Mouse (Mus musculus) CH12.LX (cell line): ENCODE measurements around the gene Lrig1. TPM values are rescaled to one million over a fixed set of nuclear protein-coding genes. Genes with fewer than 3 reads are reported as not detected.
"Not testable (repeated sequence)": the region's sequence is repeated elsewhere in the genome, so short reads cannot be mapped to it uniquely, and the experiment has no call there.

Experiments
- DNase-seq: peaks from one replicate; pipeline ENCODE4 v3.0.0-alpha.2; 2013; ENCODE audit errors: extremely low read depth
- H3K27ac ChIP-seq: 2 replicates; pipeline ENCODE4 v1.5.1; 2012; ENCODE audit warnings: low read depth, mild to moderate bottlenecking, control low read depth, moderate library complexity; ENCODE audit not compliant: insufficient read depth
- H3K27me3 ChIP-seq: replicated peaks from 2 replicates; pipeline ENCODE3; 2012; ENCODE audit warnings: inconsistent platforms
- H3K36me3 ChIP-seq, 2 experiments: replicated peaks in 1 of 2; 2 replicates each; pipeline versions ENCODE3 to v1.6.1; 2012; ENCODE audit warnings: inconsistent platforms in 1 of 2, low read length in 1 of 2, mild to moderate bottlenecking in 1 of 2, mixed read lengths in 1 of 2, moderate library complexity in 1 of 2; ENCODE audit not compliant: control insufficient read depth in 1 of 2, insufficient read depth in 1 of 2
- H3K4me1 ChIP-seq, 2 experiments: 2 replicates each; pipeline ENCODE4 v1.6.1; 2012; ENCODE audit warnings: inconsistent platforms in 1 of 2, moderate library complexity in 1 of 2; ENCODE audit not compliant: insufficient read depth in 2 of 2, control insufficient read depth in 1 of 2
- H3K4me2 ChIP-seq: 2 replicates; pipeline ENCODE4 v1.6.1; 2012; ENCODE audit warnings: low read depth, mild to moderate bottlenecking, control low read depth; ENCODE audit not compliant: poor library complexity, insufficient read depth, severe bottlenecking
- H3K4me3 ChIP-seq, 3 experiments: fragments of 150-350 bp in 1 of 3; sonication (generic) in 1 of 3; replicated peaks in 1 of 3; 2 replicates each; pipeline versions ENCODE3 to v1.5.1; 2011 to 2012; ENCODE audit warnings: low read depth in 2 of 3, low read length in 2 of 3, mild to moderate bottlenecking in 2 of 3, moderate library complexity in 2 of 3, control low read depth in 1 of 3, improper control_type of control experiment in 1 of 3, inconsistent platforms in 1 of 3, mixed read lengths in 1 of 3; ENCODE audit not compliant: poor library complexity in 1 of 3
- H3K79me2 ChIP-seq: replicated peaks from 2 replicates; pipeline ENCODE4 v1.6.1; 2012; ENCODE audit warnings: mild to moderate bottlenecking, moderate library complexity; ENCODE audit not compliant: control insufficient read depth, poor library complexity, insufficient read depth, severe bottlenecking; ENCODE audit errors: extremely low read depth
- H3K9ac ChIP-seq: 2 replicates; pipeline ENCODE4 v1.6.1; 2012; ENCODE audit warnings: low read depth, mild to moderate bottlenecking, control low read depth, moderate library complexity; ENCODE audit not compliant: insufficient read depth
- H3K9me3 ChIP-seq: replicated peaks from 2 replicates; pipeline ENCODE3; 2012; ENCODE audit warnings: low read length, inconsistent platforms, mixed read lengths
- CHD1 ChIP-seq: IDR thresholded peaks from 2 replicates; pipeline ENCODE4 v1.6.1; 2012; ENCODE audit warnings: low read depth, low read length, improper control_type of control experiment, inconsistent platforms
- CHD2 ChIP-seq: IDR thresholded peaks from 2 replicates; pipeline ENCODE4 v1.6.1; 2011; ENCODE audit warnings: low read length, improper control_type of control experiment
- CTCF ChIP-seq, 2 experiments: IDR thresholded peaks in 1 of 2; conservative IDR thresholded peaks in 1 of 2; 2 replicates each; pipeline ENCODE4 v1.5.1; 2011 to 2012; ENCODE audit warnings: low read depth in 2 of 2, low read length in 2 of 2, improper control_type of control experiment in 1 of 2, inconsistent platforms in 1 of 2, mild to moderate bottlenecking in 1 of 2, moderate library complexity in 1 of 2
- E2F4 ChIP-seq: IDR thresholded peaks from 2 replicates; pipeline ENCODE4 v1.6.1; 2011; ENCODE audit warnings: low read depth, low read length, improper control_type of control experiment; ENCODE audit not compliant: insufficient replicate concordance
- ELF1 ChIP-seq: IDR thresholded peaks from 2 replicates; pipeline ENCODE4 v1.6.1; 2014; ENCODE audit warnings: low read depth, mild to moderate bottlenecking, inconsistent platforms, low read length, improper control_type of control experiment
- ETS1 ChIP-seq: conservative IDR thresholded peaks from 2 replicates; pipeline ENCODE4 v1.6.1; 2012; ENCODE audit warnings: low read depth, mild to moderate bottlenecking, inconsistent platforms, low read length, improper control_type of control experiment, moderate library complexity
- GABPA ChIP-seq: IDR thresholded peaks from 2 replicates; pipeline ENCODE4 v1.6.1; 2012; ENCODE audit warnings: low read depth, low read length, improper control_type of control experiment, inconsistent platforms; ENCODE audit not compliant: insufficient replicate concordance
- HCFC1 ChIP-seq: IDR thresholded peaks from 2 replicates; pipeline ENCODE4 v1.6.1; 2012; ENCODE audit warnings: low read depth, mild to moderate bottlenecking, inconsistent platforms, low read length, improper control_type of control experiment
- KAT2A ChIP-seq: IDR thresholded peaks from 2 replicates; pipeline ENCODE4 v1.6.1; 2012; ENCODE audit warnings: low read length, improper control_type of control experiment, inconsistent platforms; ENCODE audit not compliant: insufficient replicate concordance
- MEF2A ChIP-seq: IDR thresholded peaks from 2 replicates; pipeline ENCODE4 v1.6.1; 2014; ENCODE audit warnings: low read depth, mild to moderate bottlenecking, inconsistent platforms, low read length, improper control_type of control experiment, borderline replicate concordance
- MXI1 ChIP-seq: IDR thresholded peaks from 2 replicates; pipeline ENCODE4 v1.6.1; 2011; ENCODE audit warnings: mild to moderate bottlenecking, low read depth, low read length, improper control_type of control experiment
- RAD21 ChIP-seq: IDR thresholded peaks from 2 replicates; pipeline ENCODE4 v1.6.1; 2011; ENCODE audit warnings: low read depth, mild to moderate bottlenecking, low read length, improper control_type of control experiment, moderate library complexity
- SIN3A ChIP-seq: IDR thresholded peaks from 2 replicates; pipeline ENCODE4 v1.6.1; 2012; ENCODE audit warnings: low read length, improper control_type of control experiment, inconsistent platforms
- SMC3 ChIP-seq: IDR thresholded peaks from 2 replicates; pipeline ENCODE4 v1.6.1; 2011; ENCODE audit warnings: low read depth, low read length, improper control_type of control experiment
- TCF12 ChIP-seq: IDR thresholded peaks from 2 replicates; pipeline ENCODE4 v1.6.1; 2014; ENCODE audit warnings: low read depth, mild to moderate bottlenecking, inconsistent platforms, low read length, improper control_type of control experiment
- USF2 ChIP-seq: conservative IDR thresholded peaks from 2 replicates; pipeline ENCODE4 v1.6.1; 2011; ENCODE audit warnings: low read depth, low read length, improper control_type of control experiment
- ZC3H11A ChIP-seq: IDR thresholded peaks from 2 replicates; pipeline ENCODE4 v1.6.1; 2012; ENCODE audit warnings: low read depth, mild to moderate bottlenecking, inconsistent platforms, low read length, improper control_type of control experiment
- ZNF384 ChIP-seq: IDR thresholded peaks from 2 replicates; pipeline ENCODE4 v1.6.1; 2012; ENCODE audit warnings: low read depth, low read length, improper control_type of control experiment, inconsistent platforms
- dilution Hi-C: fragments of 300-500 bp; cut with MboI; formaldehyde crosslinking; loops from 2 replicates; pipeline ENCODE4 v1.14.3; 2020; ENCODE audit warnings: low sequenced_read_pairs; ENCODE audit not compliant: extremely low pct_unique_long_range_greater_than_20kb, extremely low pct_ligation_motif_present
- in situ Hi-C: fragments of 300-500 bp; cut with MboI; formaldehyde crosslinking; loops from 3 replicates; pipeline ENCODE4 v1.14.3; 2019; ENCODE audit warnings: low sequenced_read_pairs, low pct_ligation_motif_present, low pct_unique_long_range_greater_than_20kb, mixed read lengths
- polyA plus RNA-seq: library from polyadenylated mRNA; unstranded; fragments of >175 nt; gene quantifications from 2 replicates; pipeline ENCODE4 v1.2.1, GENCODE M21; 2012; ENCODE audit warnings: low read depth; ENCODE audit not compliant: insufficient read length
- total RNA-seq, 2 experiments: library from RNA; depleted of rRNA; stranded (reverse); fragments of 300-350 nt in 1 of 2; fragments of >200 nt in 1 of 2; gene quantifications; 2 replicates each; pipeline ENCODE4 v1.2.3; 2012 to 2014

The Lrig1 gene
- total and polyA plus RNA-seq, 3 experiments = 0.43 TPM; not detected in 2

- TF ChIP-seq SMC3 (peak; percentile 34), E2F4 (no peak), KAT2A (no peak), MXI1 (no peak), ZC3H11A (no peak), CTCF (conservative IDR thresholded peaks at IDR 0.05 in 1 of 2, IDR thresholded peaks at IDR 0.05 in 1 of 2; ENCODE audit: low read depth in 2 of 2, low read length in 2 of 2) (peak in 1 of 2 experiments; percentile 55; a peak in 2 of 4 replicates), RAD21 (peak; percentile 21)
- TF ChIP-seq, all 38 proteins: peak for 3
- in situ Hi-C loops = no loop called here
- Histone ChIP-seq H3K4me2 (no peak overlapping the region), H3K9me3 (no peaks in the 10 kb centered on the region), H3K27me3 (no peaks in the 10 kb centered on the region), H3K9ac (0 out of 2 replicates have a peak overlapping the region, but pooled peaks have one; percentile 1), H3K4me1 (peaks cover 10 to 28% of the 10 kb centered on the region in 2 experiments; a peak in 3 of 4 replicates), H3K79me2 (no peaks in the 10 kb centered on the region), H3K27ac (no peak overlapping the region), H3K4me3 (no peak overlapping the region), H3K36me3 (peaks cover 0 to 13% of the 10 kb centered on the region in 2 experiments)
- dilution Hi-C loops = no loop called here
- DNase-seq = no peak
Measured at GRCm38 (mm10) chr6:94563203-94563940, 136.6 kb downstream of the Lrig1 start.

GRCm38 (mm10) chr6:94561346-94561745 lies 138.6 kb downstream of the Lrig1 start:
- dilution Hi-C loops = no loop called here
- H3K27ac ChIP-seq = no peak overlapping the region
- no peak for DNase-seq
- TF ChIP-seq HCFC1 = no peak
- H3K79me2 ChIP-seq = no peaks in the 10 kb centered on the region
- no peak overlapping the region for H3K9ac ChIP-seq
- peaks cover 10 to 16% of the 10 kb centered on the region in 2 experiments; a peak in 3 of 4 replicates for H3K4me1 ChIP-seq
- in situ Hi-C loops = no loop called here
- H3K4me2 ChIP-seq = no peak overlapping the region
- H3K4me3 ChIP-seq = no peak overlapping the region
- H3K27me3 ChIP-seq = no peaks in the 10 kb centered on the region
- H3K9me3 ChIP-seq = no peaks in the 10 kb centered on the region
- peaks cover 0 to 13% of the 10 kb centered on the region in 2 experiments for H3K36me3 ChIP-seq

GRCm38 (mm10) chr6:94560896-94561295 lies 139.1 kb downstream of the Lrig1 start:
- no peak overlapping the region for H3K9ac ChIP-seq
- H3K79me2 ChIP-seq = no peaks in the 10 kb centered on the region
- no peaks in the 10 kb centered on the region for H3K27me3 ChIP-seq
- H3K36me3 ChIP-seq = peaks cover 0 to 13% of the 10 kb centered on the region in 2 experiments
- H3K27ac ChIP-seq = no peak overlapping the region
- no peaks in the 10 kb centered on the region for H3K9me3 ChIP-seq
- dilution Hi-C loops = no loop called here
- peaks cover 5 to 11% of the 10 kb centered on the region in 2 experiments; a peak in 3 of 4 replicates for H3K4me1 ChIP-seq
- no peak overlapping the region for H3K4me2 ChIP-seq
- in situ Hi-C loops = no loop called here
- TF ChIP-seq TCF12 (no peak), USF2 (no peak), SMC3 (no peak), CHD1 (no peak), MXI1 (no peak), CHD2 (no peak), SIN3A (no peak), KAT2A (no peak), RAD21 (no peak), MEF2A (no peak), ETS1 (no peak), ELF1 (no peak), ZNF384 (no peak), GABPA (no peak)
- TF ChIP-seq, all 38 proteins: peak for 0
- H3K4me3 ChIP-seq = no peak overlapping the region
- no peak for DNase-seq

- in situ Hi-C loops = not testable (repeated sequence)
Measured at GRCm38 (mm10) chr6:94558603-94559002, 141.4 kb downstream of the Lrig1 start.

More at GRCm38 (mm10) chr6:94558603-94559002, 141.4 kb downstream of the Lrig1 start:
- H3K9ac ChIP-seq, H3K4me3 ChIP-seq, H3K27me3 ChIP-seq, H3K9me3 ChIP-seq, DNase-seq, H3K4me2 ChIP-seq, H3K27ac ChIP-seq, H3K4me1 ChIP-seq, dilution Hi-C loops, H3K79me2 ChIP-seq: not testable (repeated sequence)
- peaks cover 0 to 15% of the 10 kb centered on the region in 2 experiments for H3K36me3 ChIP-seq
